Mouse (Mus musculus): ENCODE measurements around the gene Fgf8.
A peak's percentile ranks its signal among the peaks of the same experiment; 100 is the strongest.

Fgf8 gene

DNA sequence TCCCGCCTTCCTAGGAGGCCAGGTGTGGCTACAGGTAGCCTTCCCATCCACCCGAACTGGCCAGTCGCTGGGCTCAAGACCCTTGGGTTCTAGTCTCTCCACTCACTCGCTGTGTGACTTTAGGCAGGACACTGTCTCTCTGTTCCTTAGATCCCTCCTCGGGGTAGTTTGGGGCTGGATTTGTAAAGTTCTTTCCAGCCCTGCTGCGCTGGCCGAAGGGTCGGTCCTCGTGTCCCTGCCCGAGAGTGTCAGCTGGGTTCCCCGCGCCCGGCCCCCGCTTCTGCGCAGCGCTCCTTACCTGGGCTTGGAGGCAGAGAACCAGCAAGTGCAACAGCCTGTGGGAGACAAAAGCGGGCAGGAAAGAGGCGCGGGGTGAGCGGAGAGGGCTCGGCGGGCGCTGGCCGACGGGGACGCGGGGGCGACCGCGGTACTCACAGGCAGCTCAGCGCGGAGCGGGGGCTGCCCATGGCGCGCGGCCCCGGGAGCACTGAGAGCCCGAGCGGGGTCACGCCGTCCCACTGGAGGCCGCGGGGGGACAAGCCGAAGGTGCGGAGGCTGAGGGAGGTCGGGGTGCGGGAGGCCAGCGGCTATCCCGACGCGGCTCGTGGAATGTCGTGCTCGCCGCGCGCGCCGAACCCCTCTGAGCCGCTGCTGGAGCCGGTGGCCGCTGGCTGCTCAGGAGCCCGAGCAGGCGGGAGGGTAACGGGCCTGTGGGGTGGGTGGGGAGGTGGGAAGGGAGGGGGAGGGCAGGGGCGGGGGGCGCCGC, at the start of gene Fgf8:
Fgf8 (minus strand) TSS at position 698 of the 766 bp plus-strand sequence.
- DNase-seq (ENCODE audit: low spot score) = no peak

DNA sequence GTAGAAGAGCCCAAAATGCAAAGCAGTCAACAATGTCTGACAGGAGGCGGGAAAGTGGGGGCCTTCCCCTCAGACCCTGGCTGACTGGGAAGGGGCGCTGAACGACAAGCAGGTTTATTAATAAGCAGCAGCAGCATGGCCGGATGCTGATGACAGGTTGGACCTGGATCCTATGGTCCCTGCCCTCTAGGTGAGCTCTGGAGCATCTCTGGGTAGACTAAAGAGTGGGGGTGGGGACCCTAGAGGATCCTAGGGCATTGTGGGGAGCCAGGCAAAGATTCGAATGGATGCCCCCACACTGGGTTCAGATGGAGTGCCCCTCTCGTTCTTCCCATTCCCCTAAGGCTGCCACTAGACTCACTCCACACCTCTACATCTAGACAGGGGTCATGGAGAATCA, 49.7 kb upstream of the Fgf8 start:
- no peak for DNase-seq (ENCODE audit: low spot score)

DNA sequence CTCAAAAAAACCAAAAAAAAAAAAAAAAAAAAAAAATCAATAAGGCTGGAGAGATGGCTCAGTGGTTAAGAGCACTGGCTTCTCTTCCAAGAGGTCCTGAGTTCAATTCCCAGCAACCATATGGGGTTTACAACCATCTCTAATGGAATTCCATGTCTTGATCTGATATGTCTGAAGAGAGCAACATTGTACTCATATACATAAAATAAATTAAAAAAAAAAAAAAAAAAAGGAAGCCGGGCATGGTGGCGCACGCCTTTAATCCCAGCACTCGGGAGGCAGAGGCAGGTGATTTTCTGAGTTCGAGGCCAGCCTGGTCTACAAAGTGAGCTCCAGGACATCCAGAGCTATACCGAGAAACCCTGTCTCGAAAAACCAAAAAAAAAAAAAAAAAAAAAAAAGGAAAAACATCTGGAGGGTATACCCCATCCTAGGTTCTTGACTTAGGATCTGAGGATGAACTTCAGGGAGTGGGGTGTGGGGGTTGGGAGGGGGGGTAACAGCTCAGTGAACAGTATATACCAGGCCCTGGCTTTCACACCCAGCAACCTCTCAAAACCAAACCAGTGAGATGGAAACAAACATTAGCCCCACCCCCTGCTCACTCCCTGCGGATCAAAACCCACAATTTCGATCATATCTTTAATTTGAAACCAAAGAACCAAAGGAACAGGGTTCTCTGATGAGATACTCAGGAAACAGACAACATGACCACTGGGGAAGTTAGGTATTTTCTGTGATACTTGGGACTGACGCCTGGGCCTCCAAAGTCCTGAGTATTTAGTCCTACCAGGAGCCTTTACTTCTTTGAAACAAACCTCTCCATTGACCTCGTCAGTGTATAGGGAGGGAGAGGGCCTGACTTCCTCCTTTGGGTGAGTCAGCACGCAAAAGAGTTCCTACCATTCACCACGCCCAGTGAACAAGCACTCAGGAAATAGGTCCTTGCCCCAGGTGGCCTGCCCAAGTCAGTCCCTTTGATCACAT, 47.5 kb upstream of the Fgf8 start:
- DNase-seq (ENCODE audit: low spot score) = peak; percentile 71

DNA sequence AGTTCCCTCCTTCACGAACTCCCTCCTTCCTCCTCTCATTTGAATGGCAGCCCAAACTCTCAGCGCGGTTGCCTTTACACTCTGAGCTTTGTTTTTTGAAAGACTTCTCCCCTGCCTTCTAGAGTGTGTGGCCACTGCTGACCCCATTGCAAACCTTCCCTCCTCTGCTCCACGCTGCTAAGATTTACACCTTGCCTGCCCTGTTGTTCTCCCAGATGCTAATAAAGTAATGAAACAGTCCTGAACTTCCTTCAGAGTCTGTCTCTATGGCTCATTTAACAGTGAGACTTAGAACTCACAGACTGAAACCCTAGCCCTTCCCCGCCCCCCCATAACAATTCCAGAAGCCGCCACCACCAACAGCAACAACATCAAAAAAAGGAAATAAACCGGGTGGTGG, 46.6 kb upstream of the Fgf8 start:
- no peak for DNase-seq (ENCODE audit: low spot score)

DNA sequence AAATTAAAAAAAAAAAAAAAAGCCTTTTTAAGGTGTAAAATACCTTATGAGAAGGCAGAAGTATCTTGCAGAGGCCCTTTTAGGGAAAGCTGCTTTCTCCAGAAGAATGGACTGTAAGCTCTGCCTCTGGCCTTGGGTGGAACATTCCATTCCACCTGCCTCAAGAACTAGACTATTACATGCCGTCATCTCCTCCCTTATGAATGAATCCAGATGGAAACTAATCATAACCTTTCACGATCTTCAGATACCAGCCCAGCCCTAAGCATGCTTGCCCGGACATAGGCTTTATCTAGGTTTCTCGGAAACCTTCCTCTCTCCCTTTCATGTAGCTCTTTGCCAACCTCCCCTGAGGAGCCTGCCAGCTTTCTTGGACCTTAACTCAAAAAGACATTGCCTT, 45.6 kb upstream of the Fgf8 start:
- no peak for DNase-seq (ENCODE audit: low spot score)

DNA sequence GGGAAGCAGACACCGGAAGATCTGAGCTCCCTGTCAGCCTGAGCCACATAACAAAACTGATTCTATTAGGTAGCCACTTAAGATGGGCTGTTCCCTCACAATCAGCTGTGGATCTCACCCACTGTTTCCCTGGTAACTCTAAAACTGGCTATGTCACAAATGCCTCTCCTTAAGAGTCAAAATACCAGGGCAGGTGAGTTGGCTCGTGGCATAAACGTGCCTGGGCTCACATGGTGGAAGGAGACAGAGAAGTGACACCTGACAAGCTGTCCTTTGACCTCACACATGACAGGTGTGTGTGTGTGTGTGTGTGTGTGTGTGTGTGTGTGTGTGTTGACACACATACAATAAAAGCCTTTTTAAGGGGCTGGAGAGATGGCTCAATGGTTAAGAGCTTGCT, 44.7 kb upstream of the Fgf8 start:
- DNase-seq (ENCODE audit: low spot score) = no peak

DNA sequence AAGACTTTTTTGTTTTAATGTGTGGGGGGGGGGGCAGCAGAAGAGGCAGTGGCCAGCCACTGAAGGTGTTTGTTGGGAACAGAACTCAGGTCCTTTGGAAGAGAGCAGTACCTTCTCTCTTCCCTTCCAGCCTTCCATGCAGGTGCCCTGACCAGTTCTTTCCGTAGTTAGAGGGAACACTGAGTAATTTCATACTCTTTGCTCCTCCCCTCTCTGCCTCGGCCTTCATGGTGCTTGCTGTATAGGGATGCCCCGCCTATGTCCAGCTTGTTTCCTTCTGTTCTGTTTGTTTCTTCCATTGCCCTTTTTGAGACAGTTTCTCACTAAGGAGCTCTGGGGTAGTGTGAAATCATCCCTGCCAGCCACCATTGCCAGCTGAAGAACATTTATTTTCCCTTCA, 42.8 kb upstream of the Fgf8 start:
- DNase-seq (ENCODE audit: low spot score) = no peak

DNA sequence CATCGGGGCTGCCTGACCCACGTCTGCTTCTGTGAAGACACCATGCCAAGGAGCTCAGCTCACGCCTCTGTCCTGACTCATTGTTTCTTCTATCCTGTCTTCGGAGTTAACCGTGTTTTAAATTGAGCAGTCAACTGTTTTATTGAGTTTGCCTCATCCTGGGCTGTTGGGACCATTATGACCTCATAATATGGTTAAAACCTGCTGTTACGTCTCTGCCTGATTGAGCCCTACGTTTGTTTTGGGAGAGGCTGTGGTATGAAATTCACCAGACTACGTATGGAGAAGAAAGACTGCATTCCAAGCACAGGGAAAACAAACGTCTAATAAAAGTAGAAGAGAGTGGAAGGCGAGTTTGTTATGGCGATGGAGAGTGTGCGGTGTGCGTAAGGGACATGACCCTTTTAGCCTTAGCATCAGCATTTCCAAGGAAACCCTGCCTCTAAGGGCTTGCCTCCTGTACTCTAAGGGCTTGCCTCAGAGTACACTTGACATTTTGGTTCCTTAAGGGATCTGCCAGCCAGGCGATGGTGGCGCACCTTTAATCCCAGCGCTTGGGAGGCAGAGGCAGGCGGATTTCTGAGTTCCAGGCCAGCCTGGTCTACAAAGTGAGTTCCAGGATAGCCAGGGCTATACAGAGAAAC, 41.3 kb upstream of the Fgf8 start:
- DNase-seq (ENCODE audit: low spot score) = no peak

DNA sequence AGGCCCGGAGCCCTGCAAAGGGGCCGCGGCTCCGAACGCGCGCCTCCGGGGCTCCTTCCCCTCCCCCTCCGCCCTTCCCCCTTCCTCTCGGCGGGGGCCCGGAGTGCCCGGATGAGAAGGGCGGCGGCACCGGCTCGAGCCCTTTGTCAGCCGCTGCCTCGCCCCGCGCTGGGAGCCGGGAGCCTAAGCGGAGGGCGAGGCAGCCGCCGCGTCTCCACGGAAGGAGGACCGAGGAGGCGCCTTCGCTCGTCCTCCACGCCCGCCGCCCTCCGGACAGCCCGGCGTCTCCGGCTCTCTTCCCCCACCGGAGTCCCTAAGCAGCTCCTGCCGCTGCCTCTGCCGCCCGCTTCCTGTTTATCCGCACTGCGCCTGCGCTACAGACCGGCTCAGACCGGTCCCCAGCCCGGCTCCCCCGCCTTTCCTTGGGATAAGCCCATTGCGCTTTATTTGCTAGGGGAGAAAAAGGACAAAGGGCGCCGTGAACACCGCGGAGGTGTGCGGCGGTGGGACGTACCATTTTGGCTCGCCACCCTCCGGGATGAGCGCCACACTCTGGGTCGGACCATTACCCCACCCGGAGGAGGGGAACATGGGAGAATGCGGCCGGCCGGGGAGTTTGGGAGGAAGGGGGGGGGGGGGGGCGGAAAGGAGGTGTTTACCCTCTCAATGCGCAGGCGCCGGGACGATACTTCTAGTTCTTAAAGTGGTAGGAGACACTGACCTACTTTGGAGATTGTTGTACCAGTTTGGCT, 40.6 kb upstream of the Fgf8 start, which contains the start of gene Mgea5:
Mgea5 (minus strand) TSS at position 657 of the 752 bp plus-strand sequence.
- peak; percentile 96 for DNase-seq (ENCODE audit: low spot score)

DNA sequence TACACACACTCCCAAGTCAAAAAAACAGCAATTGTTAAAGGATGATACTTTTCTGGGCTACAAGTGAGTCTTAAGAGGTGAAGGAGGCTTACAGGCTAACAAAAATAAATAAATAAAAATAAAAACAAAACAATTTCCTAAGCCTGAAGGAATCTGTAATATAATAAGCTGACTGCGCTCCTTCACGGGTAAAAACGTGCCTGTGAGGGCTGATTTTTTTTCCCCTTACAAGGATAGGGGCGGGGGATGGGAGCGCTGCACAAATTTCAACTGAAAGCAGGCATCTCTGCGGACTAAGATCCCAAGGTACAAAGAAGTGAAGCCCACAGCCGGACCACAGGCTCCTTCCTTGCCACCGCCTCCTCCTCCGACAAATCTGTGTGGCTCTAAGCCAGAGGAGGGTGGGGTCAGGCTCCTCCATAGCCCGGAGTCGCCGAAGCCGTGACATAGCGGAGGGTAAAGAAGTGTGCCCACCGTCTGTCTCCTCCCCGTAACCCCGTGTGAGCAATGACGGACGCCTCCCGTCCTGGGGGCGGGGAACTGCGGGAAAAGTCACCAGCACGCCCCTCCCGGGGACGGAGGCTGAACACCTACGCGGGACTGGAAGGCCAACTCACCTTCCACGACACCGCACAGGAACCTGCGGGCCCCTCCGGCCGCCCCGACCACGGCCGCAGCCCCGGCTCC, 39.7 kb upstream of the Fgf8 start:
- peak; percentile 55 for DNase-seq (ENCODE audit: low spot score)

DNA sequence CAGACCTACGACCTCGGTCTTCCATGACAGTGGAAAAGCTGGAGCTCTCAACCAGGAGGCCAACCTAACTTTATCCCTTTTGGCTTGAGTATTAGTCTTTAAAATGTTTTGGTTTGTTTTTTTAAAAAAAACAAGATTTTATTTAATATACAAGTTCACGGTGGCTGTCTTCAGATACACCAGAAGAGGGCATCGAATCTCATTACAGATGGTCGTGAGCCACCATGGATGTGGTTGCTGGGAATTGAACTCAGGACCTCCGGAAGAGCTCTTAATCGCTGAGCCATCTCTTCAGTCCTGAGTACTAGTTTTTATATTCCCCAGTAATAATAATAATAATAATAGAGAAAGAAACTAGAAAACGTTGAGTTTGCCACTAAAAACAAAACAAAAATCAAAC, 39.0 kb upstream of the Fgf8 start:
- DNase-seq (ENCODE audit: low spot score) = no peak

DNA sequence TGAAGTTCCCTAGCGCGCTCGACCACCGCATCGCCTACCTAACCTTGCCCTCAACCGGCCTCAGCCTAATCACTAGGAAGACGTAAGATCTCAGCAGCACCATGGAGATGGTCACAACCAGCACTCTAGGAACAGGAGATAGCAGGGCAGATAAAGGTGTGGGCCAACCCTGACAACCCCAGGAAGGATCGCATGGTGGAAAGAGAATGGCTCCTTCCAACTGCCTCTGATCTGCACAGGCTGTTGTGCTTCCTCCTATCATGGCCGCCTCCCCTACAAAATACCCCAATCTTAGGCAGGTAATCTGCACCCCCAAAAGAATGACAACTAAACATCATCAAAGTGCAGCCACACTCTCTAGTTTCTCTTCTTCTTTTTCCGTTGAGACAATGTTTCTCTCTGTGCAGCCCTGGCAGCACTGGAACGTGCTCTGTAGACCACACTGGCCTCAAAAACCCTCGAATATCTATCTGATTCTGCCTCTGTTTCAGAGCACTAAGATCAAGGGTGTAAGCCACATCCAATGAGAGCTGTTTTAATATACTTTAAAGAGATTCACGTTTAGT, 37.7 kb upstream of the Fgf8 start:
- DNase-seq (ENCODE audit: low spot score) = no peak

DNA sequence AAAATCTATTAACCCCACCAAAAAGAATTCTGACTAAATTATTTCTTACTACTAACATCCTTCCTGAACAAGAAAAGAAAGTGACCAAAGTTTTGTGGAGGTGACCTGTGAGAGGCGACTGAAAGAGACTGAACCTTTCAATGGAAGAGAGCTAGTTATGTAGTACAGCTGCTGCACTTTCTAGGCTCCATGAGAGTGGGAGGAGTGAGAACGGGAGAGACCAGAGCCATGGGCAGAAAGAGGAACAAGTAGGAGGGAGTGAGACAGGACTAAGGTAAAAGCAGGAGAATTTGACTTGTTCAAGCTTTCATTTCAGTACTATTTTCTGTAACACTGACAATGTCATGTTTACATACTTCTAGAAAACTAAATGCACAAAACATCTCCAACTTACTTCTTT, 32.8 kb upstream of the Fgf8 start:
- no peak for DNase-seq (ENCODE audit: low spot score)

DNA sequence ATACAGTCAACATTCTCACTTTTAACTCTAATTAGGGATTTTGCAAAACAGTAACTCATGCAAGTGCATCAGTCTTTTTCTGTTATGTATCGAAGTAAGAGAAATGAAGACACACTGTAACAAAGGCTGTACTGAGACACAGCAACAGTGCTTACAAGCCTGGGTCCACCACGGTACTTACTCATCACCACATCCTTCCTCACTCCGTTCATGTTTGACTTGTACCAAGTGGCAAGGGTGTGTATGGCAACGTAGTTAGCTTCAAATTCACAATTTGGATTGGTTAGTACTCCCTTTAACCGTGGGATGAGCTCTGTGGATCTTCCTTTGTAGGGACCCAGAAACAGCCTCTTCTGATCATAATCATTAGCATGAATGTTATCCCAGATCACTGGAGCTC, 28.8 kb upstream of the Fgf8 start:
- no peak for DNase-seq (ENCODE audit: low spot score)

DNA sequence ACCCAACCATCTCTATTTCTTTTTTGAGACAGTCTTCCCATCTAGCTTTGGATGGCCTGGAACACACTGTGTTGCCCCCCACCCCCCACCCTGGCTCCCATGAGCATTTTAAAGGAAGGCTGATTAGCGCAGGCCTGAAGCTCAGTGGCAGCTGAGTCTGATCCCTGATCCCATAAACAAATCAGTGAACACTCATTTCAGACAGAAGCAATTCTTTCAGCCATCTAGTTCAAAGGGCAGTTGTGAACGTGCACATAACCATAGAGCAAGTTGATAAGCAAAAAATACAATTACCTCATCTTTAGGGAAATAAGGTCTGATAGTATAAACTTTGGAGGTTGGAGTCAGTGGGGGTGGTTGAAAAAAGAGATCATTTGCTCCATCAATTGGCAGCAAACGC, 18.1 kb upstream of the Fgf8 start:
- DNase-seq (ENCODE audit: low spot score) = no peak

DNA sequence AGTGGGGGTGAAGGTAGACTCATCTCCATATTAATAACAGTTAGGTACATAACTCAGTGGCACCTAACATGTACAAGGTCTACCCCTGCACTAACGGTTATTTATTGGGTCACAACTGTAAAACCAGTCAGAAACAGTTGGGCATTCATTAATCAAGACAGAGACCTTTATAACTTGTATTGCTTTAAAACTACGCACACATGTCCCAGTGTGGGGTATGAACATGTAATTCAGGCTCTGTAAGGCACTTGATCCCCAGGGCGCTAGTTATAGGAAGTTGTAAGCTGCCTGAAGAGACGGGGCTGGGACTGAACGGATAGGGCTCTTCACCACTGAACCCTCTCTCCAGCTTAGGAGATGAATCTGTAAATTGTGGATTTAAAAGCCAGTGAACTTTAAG, 16.0 kb upstream of the Fgf8 start:
- DNase-seq (ENCODE audit: low spot score) = no peak

DNA sequence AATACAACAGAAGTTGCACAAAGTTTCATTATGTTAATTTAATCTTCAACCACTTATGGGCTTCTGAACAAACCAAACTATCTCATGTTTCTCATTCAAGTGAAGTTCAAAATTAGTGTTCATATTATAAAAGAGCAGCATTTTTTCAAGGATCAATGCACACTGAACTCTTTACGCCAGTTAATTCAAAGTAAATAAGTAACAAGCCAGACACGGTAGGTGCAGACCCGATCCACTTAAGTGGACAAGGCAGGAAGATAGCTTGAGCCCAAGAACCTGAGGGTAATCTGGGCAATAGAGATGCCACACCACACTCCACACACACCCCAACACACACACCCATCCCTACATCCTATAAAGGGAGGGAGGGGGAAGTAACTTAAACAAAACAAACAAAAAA, 10.8 kb upstream of the Fgf8 start:
- no peak for DNase-seq (ENCODE audit: low spot score)

DNA sequence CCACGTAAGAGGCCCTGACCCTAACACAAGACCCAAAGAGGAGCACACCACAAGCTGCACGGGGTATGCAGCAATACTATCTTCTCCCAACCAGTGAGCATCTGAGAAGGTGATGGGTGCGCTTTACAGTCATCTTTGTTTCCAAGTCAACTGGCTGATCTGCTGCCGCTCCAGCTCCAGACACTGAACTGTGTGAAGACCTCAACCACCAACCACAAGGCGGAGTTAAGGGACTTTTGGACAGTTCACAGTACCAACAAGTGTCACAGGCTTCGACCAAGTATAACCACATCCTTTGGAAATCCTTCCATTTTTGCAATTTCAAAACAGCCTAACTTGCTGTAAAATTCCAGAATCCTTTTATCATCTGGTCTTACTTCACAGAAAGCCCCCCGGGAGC, 9.2 kb upstream of the Fgf8 start:
- no peak for DNase-seq (ENCODE audit: low spot score)

DNA sequence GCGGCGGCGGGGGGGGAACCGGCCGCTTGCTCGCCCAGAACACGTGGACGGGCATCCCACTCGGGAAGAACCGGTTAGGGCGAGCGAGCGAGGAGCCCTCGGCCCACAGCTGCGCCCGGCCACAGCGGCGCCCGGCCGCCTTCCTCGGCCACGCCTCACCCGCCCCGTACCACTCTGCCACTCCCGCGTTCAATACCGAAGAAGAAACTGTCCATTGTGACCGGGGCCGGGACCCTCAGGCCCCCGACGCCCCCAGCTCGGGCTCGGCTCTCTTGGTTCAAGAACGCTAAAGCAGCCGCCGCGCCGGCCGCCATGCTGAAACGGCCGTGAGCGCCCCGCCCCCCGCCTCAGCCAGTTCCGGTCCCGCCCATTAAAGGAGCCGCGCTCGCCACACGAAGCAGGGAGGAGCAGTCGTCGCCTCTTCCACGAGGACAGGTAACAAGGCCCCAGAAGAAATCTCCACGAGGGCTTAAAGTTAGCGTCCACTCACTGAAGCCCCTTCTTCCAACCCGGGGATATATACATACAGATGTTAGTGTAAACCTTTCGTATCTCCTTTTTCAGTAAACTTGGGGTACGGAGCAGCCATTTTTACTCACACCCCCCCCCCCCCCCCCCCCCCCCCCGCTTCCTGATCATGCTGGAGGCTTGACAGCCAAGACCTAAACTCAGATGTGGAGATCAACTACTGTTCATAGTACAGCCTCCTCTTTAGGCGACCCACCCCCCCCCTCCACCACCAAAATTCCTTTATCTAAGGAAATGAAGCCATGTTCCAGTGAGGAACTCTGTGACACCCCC, 6.7 kb upstream of the Fgf8 start, which contains the start of gene Npm3:
Npm3 (minus strand) TSS at position 349 of the 801 bp plus-strand sequence.
- DNase-seq (ENCODE audit: low spot score) = peak; percentile 81

DNA sequence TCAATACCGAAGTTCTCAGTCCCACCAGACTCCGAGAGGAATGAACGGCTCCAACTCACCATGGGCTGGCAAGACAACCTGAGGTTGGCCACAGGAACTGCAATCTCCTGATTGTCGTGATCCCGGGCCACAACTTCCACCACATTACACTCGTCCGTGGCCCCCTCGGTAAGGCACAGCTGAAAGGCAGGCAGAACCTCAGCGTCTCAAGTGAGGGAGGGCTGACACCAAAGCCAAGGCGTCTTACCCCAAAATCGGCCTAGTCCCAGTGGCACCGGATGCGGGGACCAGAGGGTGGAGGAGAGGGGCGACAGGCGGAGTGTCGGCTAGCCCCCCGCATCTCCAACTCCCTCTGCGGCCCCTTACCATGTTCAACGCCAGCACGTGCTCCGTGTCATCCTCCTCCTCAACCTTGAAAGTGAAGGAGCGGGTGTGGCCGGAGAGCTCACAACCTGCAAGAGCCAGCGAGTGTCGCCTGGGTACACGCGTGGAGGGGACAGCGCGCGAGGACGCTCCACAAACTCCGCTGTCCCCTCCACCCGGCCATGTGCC, 6.1 kb upstream of the Fgf8 start:
- DNase-seq (ENCODE audit: low spot score) = no peak

All from c-Kit-positive CD71-positive TER-119-positive erythroid progenitor cells, embryonic 14.5 days (primary cell).